Mouse (Mus musculus): ENCODE results near the gene Tedc2.
A peak's percentile ranks its signal among the peaks of the same experiment; 100 is the strongest.

The Tedc2 gene

GRCm38 (mm10) chr17:24195349-24195748 lies 25.3 kb downstream of the Tedc2 start:
- DNase-seq (ENCODE audit: inconsistent age in 2 of 2, low spot score in 1 of 2), result no peak

- no peak for DNase-seq (ENCODE audit: inconsistent age in 2 of 2, low spot score in 1 of 2)
These were observed 26.9 kb downstream of the Tedc2 start for GRCm38 (mm10) chr17:24193769-24194168.

- DNase-seq (ENCODE audit: inconsistent age in 2 of 2, low spot score in 1 of 2), result peak; percentile 31 to 78
These were observed 27.4 kb downstream of the Tedc2 start for GRCm38 (mm10) chr17:24193268-24193667.

GRCm38 (mm10) chr17:24192848-24193247 lies 27.8 kb downstream of the Tedc2 start:
- DNase-seq (ENCODE audit: inconsistent age in 2 of 2, low spot score in 1 of 2), result no peak

GRCm38 (mm10) chr17:24191481-24191880 lies 29.2 kb downstream of the Tedc2 start:
- peak in 1 of 2 experiments; percentile 40 for DNase-seq (ENCODE audit: inconsistent age in 2 of 2, low spot score in 1 of 2)

- DNase-seq (ENCODE audit: inconsistent age in 2 of 2, low spot score in 1 of 2), result no peak
These were observed 29.7 kb downstream of the Tedc2 start for GRCm38 (mm10) chr17:24190934-24191333.

GRCm38 (mm10) chr17:24174259-24174658 lies 46.4 kb downstream of the Tedc2 start:
- no peak for DNase-seq (ENCODE audit: inconsistent age in 2 of 2, low spot score in 1 of 2)

- peak; percentile 64 to 91 for DNase-seq (ENCODE audit: inconsistent age in 2 of 2, low spot score in 1 of 2)
These were observed 47.2 kb downstream of the Tedc2 start for GRCm38 (mm10) chr17:24173423-24173822.

- no peak for DNase-seq (ENCODE audit: inconsistent age in 2 of 2, low spot score in 1 of 2)
These were observed 48.9 kb downstream of the Tedc2 start for GRCm38 (mm10) chr17:24171738-24172137.

- DNase-seq (ENCODE audit: inconsistent age in 2 of 2, low spot score in 1 of 2), result no peak
These were observed 49.9 kb downstream of the Tedc2 start for GRCm38 (mm10) chr17:24170729-24171128.

GRCm38 (mm10) chr17:24170125-24170524 lies 50.5 kb downstream of the Tedc2 start:
- DNase-seq (ENCODE audit: inconsistent age in 2 of 2, low spot score in 1 of 2), result no peak

GRCm38 (mm10) chr17:24169317-24170065 lies 51.2 kb downstream of the Tedc2 start, which contains the start of gene Atp6v0c:
TSS of gene Atp6v0c (minus strand) at chr17:24169702.
- DNase-seq (ENCODE audit: inconsistent age in 2 of 2, low spot score in 1 of 2), result peak; percentile 95 to 99

GRCm38 (mm10) chr17:24168590-24169277 lies 51.9 kb downstream of the Tedc2 start:
- DNase-seq (ENCODE audit: inconsistent age in 2 of 2, low spot score in 1 of 2), result peak in 1 of 2 experiments; percentile 80

GRCm38 (mm10) chr17:24167891-24168505 lies 52.7 kb downstream of the Tedc2 start:
- peak; percentile 44 to 84 for DNase-seq (ENCODE audit: inconsistent age in 2 of 2, low spot score in 1 of 2)

GRCm38 (mm10) chr17:24167120-24167519 lies 53.5 kb downstream of the Tedc2 start:
- peak in 1 of 2 experiments; percentile 57 for DNase-seq (ENCODE audit: inconsistent age in 2 of 2, low spot score in 1 of 2)
